Mouse (Mus musculus) liver, embryonic 14.5 days (tissue): ENCODE results near the gene Gadd45gip1. TPM values are rescaled to one million over a fixed set of nuclear protein-coding genes. Genes with fewer than 3 reads are reported as not detected.

ENCODE experiments used
- ATAC-seq: fragments of 200-750 bp; cut with Nextera tagmentation; 2 replicates; pipeline ENCODE4 v1.8.0; 2017; ENCODE audit warnings: moderate number of reproducible peaks, mild to moderate bottlenecking, moderate library complexity; ENCODE audit not compliant: insufficient read depth
- DNase-seq, 3 experiments: peaks; one replicate each; pipeline ENCODE4 v3.0.0-alpha.2; 2012 to 2013; ENCODE audit warnings: low read depth in 3 of 3, low spot score in 3 of 3
- H3K27ac ChIP-seq: fragments of 300-500 bp; sonication (generic); 2 replicates; pipeline ENCODE4 v1.5.1; 2014; ENCODE audit warnings: moderate library complexity, mild to moderate bottlenecking, control low read depth, inconsistent platforms
- H3K27me3 ChIP-seq: fragments of 300-500 bp; sonication (generic); 2 replicates; pipeline ENCODE4 v1.6.1; 2014; ENCODE audit warnings: mild to moderate bottlenecking, low read length, moderate library complexity; ENCODE audit not compliant: control insufficient read depth, insufficient read depth
- H3K36me3 ChIP-seq: fragments of 300-500 bp; sonication (generic); replicated peaks from 2 replicates; pipeline ENCODE4 v1.6.1; 2014; ENCODE audit warnings: low read depth; ENCODE audit not compliant: control insufficient read depth, insufficient read depth
- H3K4me1 ChIP-seq, 2 experiments: fragments of 200-500 bp in 1 of 2; fragments of 300-500 bp in 1 of 2; sonication (generic) in 1 of 2; replicated peaks; 2 replicates each; pipeline ENCODE4 v1.6.1; 2012 to 2014; ENCODE audit warnings: antibody characterized with exemption in 1 of 2, inconsistent platforms in 1 of 2, low read length in 1 of 2; ENCODE audit not compliant: control insufficient read depth in 2 of 2, insufficient read depth in 2 of 2
- H3K4me2 ChIP-seq: fragments of 300-500 bp; sonication (generic); 2 replicates; pipeline ENCODE4 v1.6.1; 2014; ENCODE audit warnings: low read depth, mild to moderate bottlenecking, control low read depth, moderate library complexity
- H3K4me3 ChIP-seq, 2 experiments: fragments of 200-500 bp in 1 of 2; fragments of 300-500 bp in 1 of 2; sonication (generic) in 1 of 2; 2 replicates each; pipeline ENCODE4 v1.5.1; 2012 to 2014; ENCODE audit warnings: low read depth in 2 of 2, low read length in 2 of 2, mild to moderate bottlenecking in 2 of 2, control low read depth in 1 of 2, inconsistent platforms in 1 of 2, moderate library complexity in 1 of 2; ENCODE audit not compliant: insufficient read depth in 1 of 2
- H3K9ac ChIP-seq: fragments of 300-500 bp; sonication (generic); replicated peaks from 2 replicates; pipeline ENCODE4 v1.6.1; 2014; ENCODE audit warnings: mild to moderate bottlenecking, control low read depth, moderate library complexity
- H3K9me3 ChIP-seq: fragments of 300-500 bp; sonication (generic); 2 replicates; pipeline ENCODE4 v1.6.1; 2016; ENCODE audit warnings: low read length, mixed read lengths; ENCODE audit not compliant: control insufficient read depth
- CTCF ChIP-seq: IDR thresholded peaks from 2 replicates; pipeline ENCODE4 v1.5.1; 2016; ENCODE audit warnings: antibody characterized with exemption, low read depth, control low read depth
- EP300 ChIP-seq: IDR thresholded peaks from 2 replicates; pipeline ENCODE4 v1.6.1; 2016; ENCODE audit warnings: antibody characterized with exemption, low read depth
- WGBS: fragments of 180-500 bp; shearing (Covaris S2); extraction: QIAGEN DNeasy Blood & Tissue Kit; methylation state at CpG from one replicate; pipeline ENCODE4 v1.1.7; 2014; ENCODE audit not compliant: insufficient replicate concordance; 5-methylcytosine and 5-hydroxymethylcytosine counted together
- polyA plus RNA-seq, 2 experiments: library from polyadenylated mRNA; depleted of rRNA in 1 of 2; stranded (reverse) in 1 of 2; unstranded in 1 of 2; fragments of >200 nt; fragmentation: Nextera tagmentation in 1 of 2; extraction: Ambion mirVana in 1 of 2; gene quantifications; 2 replicates each; pipeline versions ENCODE4 v1.2.1 to v1.2.3; 2012 to 2014

The Gadd45gip1 gene
- polyA plus RNA-seq, 2 experiments, result 31.0 to 50.2 TPM

DNA sequence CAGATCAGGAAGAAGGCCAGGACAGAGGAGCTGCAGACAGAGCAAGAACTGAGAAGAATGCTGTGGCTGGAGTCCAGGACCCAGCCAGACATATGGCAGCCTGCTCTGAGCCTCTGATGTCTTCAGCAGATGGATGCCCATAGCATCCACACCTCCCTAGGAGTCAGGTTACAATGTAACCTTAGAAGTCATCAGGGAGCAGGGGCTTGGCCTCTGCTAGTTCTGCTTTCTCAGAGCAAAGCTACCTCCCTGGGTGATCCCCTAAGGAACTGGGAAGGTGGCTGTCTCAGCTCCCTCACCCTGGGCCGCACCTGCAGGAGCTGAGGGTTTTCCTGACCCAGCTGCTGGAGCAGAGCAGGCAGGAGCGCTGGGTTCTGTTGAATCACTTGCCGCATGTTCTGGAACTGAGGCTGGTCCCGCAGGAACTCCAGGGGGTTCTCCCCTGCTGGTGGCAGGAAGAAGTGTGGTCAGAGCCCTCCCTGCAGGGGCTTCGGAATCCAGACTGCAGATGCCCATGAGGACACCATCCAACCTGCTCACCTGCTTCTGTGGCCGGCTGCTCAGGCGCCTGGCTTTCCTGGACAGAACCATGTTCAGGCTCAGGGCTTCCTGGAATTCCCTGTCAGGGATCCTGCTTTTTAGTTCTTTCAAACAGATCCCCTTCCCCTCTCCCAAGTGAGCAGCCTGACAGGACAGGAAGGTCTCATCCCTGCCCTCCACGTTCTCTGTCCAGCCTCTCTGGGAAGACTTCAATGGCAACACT lies 6.0 kb downstream of the Gadd45gip1 start:
- Histone ChIP-seq H3K9me3 (no peaks in the 10 kb centered on the region), H3K9ac (peak overlapping the region; percentile 96), H3K27ac (peak overlapping the region; percentile 97), H3K4me1 (peaks cover 39 to 64% of the 10 kb centered on the region in 2 experiments), H3K4me2 (peak overlapping the region; percentile 73), H3K27me3 (no peaks in the 10 kb centered on the region), H3K4me3 (peak overlapping the region; percentile 74 to 82), H3K36me3 (peaks cover 62% of the 10 kb centered on the region)
- TF ChIP-seq CTCF (peak; percentile 52), EP300 (no peak)
- ATAC-seq (no peak), DNase-seq (no peak)
- WGBS, result 78% methylated on average over 8 of the region's 8 CpGs

GRCm38 (mm10) chr8:84837912-84838470 lies 6.7 kb downstream of the Gadd45gip1 start:
- Histone ChIP-seq H3K9me3 (no peaks in the 10 kb centered on the region), H3K4me1 (peaks cover 38 to 62% of the 10 kb centered on the region in 2 experiments), H3K27me3 (no peaks in the 10 kb centered on the region), H3K36me3 (peaks cover 69% of the 10 kb centered on the region), H3K9ac (peak overlapping the region; percentile 96), H3K27ac (peak overlapping the region; percentile 97), H3K4me3 (peak overlapping the region; percentile 74 to 82), H3K4me2 (peak overlapping the region; percentile 73)
- DNase-seq (no peak), ATAC-seq (no peak)
- TF ChIP-seq CTCF (no peak), EP300 (no peak)
- 71% methylated on average over 15 of the region's 15 CpGs for WGBS

GRCm38 (mm10) chr8:84838513-84838912 lies 7.2 kb downstream of the Gadd45gip1 start:
- peak overlapping the region; percentile 97 for H3K27ac ChIP-seq
- H3K27me3 ChIP-seq, result no peaks in the 10 kb centered on the region
- no peaks in the 10 kb centered on the region for H3K9me3 ChIP-seq
- 12% methylated on average over 5 of the region's 5 CpGs for WGBS
- ATAC-seq (peak; percentile 83), DNase-seq (peak; percentile 94 to 95 (median 95))
- TF ChIP-seq CTCF, result no peak
- TF ChIP-seq EP300, result peak; percentile 98
- peaks cover 37 to 58% of the 10 kb centered on the region in 2 experiments for H3K4me1 ChIP-seq
- peaks cover 74% of the 10 kb centered on the region for H3K36me3 ChIP-seq
- H3K4me3 ChIP-seq, result peak overlapping the region; percentile 74 to 82
- peak overlapping the region; percentile 73 for H3K4me2 ChIP-seq
- H3K9ac ChIP-seq, result peak overlapping the region; percentile 96

DNA sequence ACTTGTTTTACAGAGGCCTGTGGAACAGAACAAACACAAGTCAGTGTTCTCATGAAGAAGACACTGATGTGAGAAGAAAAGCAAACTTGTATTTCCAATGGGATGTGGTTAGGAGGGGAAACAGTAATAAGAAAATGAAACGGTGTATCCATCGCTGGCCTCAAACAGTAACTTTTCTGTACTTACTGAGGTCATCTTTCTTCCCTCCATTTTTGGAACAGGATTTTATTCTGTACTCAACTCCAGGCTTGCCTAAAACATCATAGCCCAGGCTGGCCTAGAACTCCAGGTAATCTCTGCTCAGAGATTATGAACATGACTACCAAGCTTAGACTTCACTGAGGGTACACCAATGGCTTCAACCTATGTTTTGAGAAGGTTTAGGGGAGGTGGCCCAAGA lies 8.1 kb downstream of the Gadd45gip1 start:
- ATAC-seq (no peak), DNase-seq (no peak)
- 67% methylated on average over 2 of the region's 2 CpGs for WGBS
- H3K4me2 ChIP-seq, result peak overlapping the region; percentile 73
- no peaks in the 10 kb centered on the region for H3K9me3 ChIP-seq
- TF ChIP-seq EP300 (no peak), CTCF (no peak)
- peak overlapping the region; percentile 97 for H3K27ac ChIP-seq
- H3K4me3 ChIP-seq, result peak overlapping the region; percentile 74 to 91
- H3K9ac ChIP-seq, result peak overlapping the region; percentile 89
- peaks cover 75% of the 10 kb centered on the region for H3K36me3 ChIP-seq
- no peaks in the 10 kb centered on the region for H3K27me3 ChIP-seq
- peaks cover 39 to 51% of the 10 kb centered on the region in 2 experiments for H3K4me1 ChIP-seq

- Histone ChIP-seq H3K4me3 (peak overlapping the region; percentile 74 to 91), H3K9ac (peak overlapping the region; percentile 89), H3K4me2 (peak overlapping the region; percentile 73), H3K9me3 (no peaks in the 10 kb centered on the region), H3K4me1 (peaks cover 42 to 51% of the 10 kb centered on the region in 2 experiments), H3K36me3 (peaks cover 75% of the 10 kb centered on the region), H3K27me3 (no peaks in the 10 kb centered on the region), H3K27ac (peak overlapping the region; percentile 97)
- under 1% methylated on average over 7 of the region's 7 CpGs for WGBS
- TF ChIP-seq EP300 (no peak), CTCF (no peak)
- DNase-seq, result no peak
- no peak for ATAC-seq
These were observed 8.5 kb downstream of the Gadd45gip1 start for GRCm38 (mm10) chr8:84839875-84840247.
